Mouse (Mus musculus) kidney, adult 18-20 months (tissue): Measurements from ENCODE around the gene Kcnn4.

ENCODE experiments used
- DNase-seq: peaks from one replicate; pipeline ENCODE4 v3.0.0; 2021

Kcnn4 gene

GRCm38 (mm10) chr7:24428725-24429124 lies 58.7 kb downstream of the Kcnn4 start:
- no peak for DNase-seq

- no peak for DNase-seq
Measured at GRCm38 (mm10) chr7:24429413-24430112, 59.5 kb downstream of the Kcnn4 start.

DNA sequence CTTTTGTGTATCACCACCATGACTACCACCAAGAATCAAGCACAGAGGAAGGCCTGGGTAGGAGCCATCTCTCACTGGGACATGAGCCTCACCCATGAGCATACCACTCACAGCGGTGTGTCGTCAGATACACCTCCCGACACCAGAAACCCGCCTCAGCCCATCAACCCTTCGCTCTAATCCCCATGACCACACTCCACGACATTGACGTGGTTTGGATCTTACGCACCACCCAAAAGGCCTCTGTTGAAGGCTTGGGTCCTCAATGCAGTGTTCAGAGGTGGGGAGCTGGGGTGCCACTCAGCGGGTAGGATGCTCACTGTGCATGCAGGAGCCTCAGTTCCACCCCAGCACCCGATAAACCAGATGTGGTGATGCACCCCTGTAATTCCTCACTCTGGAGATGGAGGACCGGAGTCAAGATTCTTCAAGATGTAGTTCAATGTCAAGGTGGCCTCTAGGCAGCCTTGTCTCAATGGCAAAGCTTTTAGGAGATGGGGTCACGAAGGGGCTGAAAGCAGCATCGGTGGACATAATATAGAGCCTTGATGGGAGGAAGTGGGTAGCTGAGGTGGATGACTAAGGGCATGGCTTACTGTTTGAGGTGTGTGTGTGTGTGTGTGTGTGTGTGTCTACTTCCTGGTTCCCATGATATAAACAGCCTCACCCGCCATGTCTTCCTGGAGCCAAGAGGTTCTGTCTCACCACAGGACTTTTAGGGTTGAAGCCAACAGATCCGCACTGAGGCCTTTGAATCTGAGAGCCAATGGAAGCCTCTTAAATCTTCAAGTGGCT lies 60.7 kb downstream of the Kcnn4 start:
- DNase-seq, result no peak

DNA sequence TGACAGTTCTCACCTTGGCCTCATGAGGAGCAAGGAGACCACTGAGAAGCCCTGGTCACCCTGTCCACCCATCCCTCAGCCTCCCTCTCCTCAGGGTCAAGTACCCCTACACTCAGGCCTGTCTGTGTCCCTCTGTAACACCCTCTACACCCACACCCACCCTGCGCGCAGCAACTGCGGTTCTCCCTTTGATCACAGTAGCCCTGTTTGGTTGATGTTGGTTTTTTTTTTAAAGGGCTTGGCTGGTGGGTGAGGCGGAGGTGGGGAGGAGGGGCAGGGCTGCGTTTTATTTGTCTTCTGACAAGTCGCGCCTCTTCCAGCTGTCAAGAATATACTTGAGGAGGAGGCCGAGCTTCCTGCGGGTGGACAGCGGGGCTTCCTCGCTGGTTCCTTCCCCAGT lies 61.6 kb downstream of the Kcnn4 start:
- DNase-seq, result no peak

- DNase-seq, result no peak
Measured at GRCm38 (mm10) chr7:24435305-24435704, 65.2 kb downstream of the Kcnn4 start.
